Mouse (Mus musculus) heart, adult 2 months (tissue): ENCODE measurements around the gene Mbd3.

ENCODE experiments used
- CTCF ChIP-seq: fragments of 200-600 bp; IDR thresholded peaks from 2 replicates; pipeline ENCODE4 v1.8.1; 2022; ENCODE audit warnings: antibody characterized with exemption, mild to moderate bottlenecking, moderate library complexity
- EP300 ChIP-seq: fragments of 200-500 bp; IDR thresholded peaks from 2 replicates; pipeline ENCODE4 v1.6.1; 2011; ENCODE audit warnings: low read depth, low read length, control low read depth; ENCODE audit not compliant: insufficient read depth
- POLR2A ChIP-seq: fragments of 200-500 bp; IDR thresholded peaks from 2 replicates; pipeline ENCODE4 v1.6.1; 2011; ENCODE audit warnings: mild to moderate bottlenecking, low read depth, low read length, control low read depth; ENCODE audit not compliant: insufficient read depth

DNA sequence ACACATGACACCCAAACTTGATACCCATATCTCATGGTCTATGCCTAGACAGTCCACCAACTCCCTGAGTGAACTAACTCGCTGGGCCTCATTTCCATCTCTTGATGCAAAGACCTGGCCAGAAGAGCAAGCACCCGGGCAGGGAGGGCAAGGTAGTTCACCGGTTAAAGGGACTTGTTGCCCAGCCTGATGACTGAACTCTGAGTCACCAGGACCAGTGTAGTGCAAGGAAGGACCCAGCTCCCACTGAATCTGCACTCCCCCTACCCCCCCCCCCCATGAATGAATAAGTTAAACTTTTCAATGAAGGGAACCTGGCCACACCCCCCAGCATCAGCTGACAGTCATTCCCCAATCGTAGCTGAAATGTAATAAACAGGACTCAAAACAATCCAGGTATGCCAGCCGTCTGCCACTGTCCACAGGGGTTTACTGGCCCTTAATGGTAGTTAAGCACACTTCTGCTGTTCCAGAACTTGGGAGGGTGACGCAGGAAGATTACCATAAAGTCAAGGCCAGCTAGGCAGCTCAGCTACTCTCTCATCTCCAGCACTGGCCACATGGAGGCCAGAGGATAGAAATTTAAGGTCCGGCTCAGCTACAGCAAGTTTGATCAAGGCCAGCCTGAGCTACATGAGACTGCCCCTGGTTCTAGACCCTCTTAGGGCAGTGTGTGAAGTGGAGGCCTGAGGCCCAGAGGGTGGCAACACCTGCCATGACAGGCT lies 16.5 kb downstream of the Mbd3 start:
- TF ChIP-seq POLR2A, result no peak
- TF ChIP-seq CTCF, result no peak
- no peak for TF ChIP-seq EP300
